Mouse (Mus musculus): ENCODE data around the gene Ubd.
A peak's percentile ranks its signal among the peaks of the same experiment; 100 is the strongest.
"Not testable (repeated sequence)": the region's sequence is repeated elsewhere in the genome, so short reads cannot be mapped to it uniquely, and the experiment has no call there.

The Ubd gene

DNA sequence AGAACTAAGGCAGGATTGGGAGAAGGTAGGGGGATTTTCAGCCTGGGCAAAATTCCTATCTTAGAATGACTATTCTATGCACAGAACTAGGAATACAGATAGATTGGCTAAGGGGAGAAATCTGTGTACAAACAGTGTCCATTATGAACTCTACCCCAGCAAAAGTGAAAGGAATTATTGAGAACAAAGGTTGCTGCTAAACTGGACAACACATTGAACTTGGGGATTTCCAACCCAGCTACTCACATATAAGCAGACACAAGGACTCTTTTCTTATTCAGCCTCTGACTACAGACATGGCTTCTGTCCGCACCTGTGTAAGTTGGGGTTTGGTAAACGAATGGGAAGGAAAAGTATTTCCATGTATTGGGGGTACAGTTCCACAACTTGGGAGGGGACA is at the start of gene Ubd:
Gene Ubd (plus strand): TSS at position 237 of the 400 bp plus-strand sequence.
- no peak for DNase-seq (ENCODE audit: low read depth, low spot score)

DNA sequence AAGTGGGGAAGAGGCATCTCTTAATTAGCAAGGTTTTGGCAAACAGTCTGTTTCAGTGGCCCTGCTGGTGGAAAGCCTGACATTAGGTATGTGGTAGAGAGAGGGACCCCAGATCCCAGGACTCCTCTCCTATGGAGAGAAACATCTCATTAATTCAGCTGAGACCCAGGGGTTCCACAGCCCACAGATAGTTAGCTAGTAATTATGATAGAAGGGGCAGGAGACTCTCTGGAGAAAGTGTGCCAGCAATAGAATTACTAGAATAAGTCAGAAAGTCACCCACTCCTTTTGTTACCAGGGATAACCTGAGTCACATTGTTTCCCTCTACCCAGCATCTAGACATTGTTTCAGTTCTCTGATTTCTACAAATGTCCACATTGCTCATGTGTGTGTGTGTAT is 32.3 kb upstream of the Ubd start, which contains the start of gene Olfr93:
Gene Olfr93 (minus strand): TSS at position 101 of the 400 bp plus-strand sequence.
- DNase-seq (ENCODE audit: low read depth, low spot score): no peak

DNA sequence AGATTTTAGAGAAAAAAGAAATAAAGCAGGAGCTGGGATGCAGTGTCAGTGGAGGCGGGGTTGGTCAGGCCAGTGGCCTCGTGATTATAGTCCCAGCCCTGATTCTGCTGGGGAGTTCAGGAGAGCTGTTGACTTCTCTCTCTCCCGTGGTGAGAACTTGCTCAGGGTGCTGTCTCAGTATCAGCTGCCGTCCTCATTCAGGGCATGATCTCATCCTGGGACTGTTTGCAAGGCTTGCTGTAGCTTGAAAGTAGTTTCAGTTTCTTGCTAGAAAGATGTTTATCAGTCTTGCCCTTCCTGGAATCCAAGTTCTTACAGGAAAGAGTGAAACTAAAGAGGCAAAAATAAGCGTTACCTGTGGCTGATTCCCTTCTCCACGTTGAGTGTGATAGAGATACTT is 8.2 kb upstream of the Ubd start:
- DNase-seq (ENCODE audit: low read depth, low spot score): no peak

DNA sequence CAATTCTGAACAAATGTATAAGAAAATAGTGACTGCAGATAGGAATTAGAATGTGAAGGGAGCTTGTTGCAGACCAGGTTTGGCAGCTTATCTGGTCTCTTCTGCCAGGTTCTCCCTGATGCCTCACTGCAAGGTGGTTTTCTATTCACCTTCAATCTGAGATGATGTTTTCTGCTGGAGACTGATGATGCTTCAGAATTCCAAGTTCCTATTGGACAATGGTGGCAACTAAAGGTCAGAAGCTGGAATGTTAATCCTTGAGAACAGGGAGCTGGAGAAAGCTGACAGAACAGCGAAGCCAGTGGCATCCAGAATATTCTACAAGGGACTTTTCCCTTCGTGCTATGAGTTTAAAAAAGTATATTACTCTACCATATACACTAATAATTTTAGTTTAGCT is 3.0 kb upstream of the Ubd start:
- DNase-seq (ENCODE audit: low read depth, low spot score): no peak

DNA sequence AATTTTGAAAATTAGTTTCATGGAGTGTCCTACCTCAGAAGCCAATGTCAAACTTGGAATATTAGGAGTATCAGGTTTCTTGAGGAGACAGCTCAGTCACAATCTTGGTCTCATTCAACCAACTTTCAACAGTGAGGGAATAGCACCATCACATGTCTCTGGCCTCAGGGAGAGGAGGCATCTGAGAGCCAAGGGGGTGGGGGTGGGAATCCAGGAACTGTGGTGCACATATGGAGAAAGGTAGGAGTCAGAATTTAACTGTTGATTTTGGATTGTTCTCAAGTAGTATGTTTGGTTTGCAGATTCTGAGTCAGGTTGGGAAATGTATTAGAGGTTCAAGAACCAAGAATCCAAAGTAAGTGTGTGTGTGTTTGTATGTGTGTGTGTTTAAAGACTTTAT is 660 bp upstream of the Ubd start:
- DNase-seq (ENCODE audit: low read depth, low spot score): no peak

DNA sequence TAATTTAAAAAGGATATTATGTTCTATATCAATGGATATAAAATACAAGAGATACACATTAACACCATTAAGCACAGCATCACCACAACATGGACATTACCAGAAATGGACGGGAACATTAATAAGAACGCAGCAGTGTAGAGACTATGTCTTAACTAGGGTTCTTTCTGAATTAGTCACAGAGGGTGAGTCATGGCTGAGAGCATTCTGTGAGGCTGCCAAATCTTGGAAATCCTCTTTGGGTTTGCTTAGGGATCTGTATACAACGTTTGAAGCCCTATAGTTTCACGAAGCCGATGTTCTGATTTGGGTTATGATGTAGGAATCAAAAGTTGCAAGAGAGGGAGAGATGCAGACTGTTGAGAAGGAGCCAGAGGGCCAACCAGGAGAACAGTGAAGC is 1.1 kb downstream of the Ubd start:
- no peak for DNase-seq (ENCODE audit: low read depth, low spot score)

DNA sequence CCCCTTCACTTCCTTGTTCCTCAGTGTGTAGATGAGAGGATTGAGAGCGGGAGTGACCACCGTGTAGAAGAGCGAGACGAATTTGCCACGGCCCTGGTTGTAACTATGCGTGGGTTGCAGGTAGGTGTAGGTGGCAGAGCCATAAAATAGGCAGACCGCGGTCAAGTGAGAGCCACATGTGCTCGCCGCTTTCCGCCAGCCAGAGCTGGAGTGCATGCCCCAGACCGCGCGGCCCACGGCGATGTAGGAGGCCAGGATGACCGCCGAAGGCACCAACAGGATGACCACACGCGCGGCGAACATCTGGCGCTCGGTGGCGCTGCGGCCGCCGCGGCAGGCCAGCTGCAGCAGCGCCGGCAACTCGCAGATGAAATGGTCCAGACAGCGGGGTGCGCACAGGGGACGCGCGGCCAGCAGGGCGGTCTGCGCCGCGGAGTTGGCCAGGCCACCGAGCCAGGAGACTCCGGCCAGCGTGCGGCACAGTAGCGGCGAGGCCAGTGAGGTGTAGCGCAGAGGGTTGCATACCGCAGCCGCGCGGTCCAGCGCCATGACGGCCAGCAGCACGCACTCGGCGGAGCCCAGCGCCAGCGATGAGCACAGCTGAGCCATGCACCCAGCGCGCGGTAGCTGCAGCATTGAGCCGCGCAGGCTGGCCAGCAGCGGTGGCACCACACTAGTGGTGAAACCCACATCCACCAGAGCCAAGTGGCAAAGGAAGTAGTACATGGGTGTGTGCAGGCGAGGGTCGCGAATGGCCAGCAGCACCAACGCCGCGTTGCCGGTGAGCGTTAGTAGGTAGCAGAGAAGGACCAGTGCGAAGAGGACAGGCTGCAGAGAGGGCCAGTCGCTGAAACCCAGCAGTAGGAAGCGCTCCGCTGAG is 3.4 kb downstream of the Ubd start:
- no peak for DNase-seq (ENCODE audit: low read depth, low spot score)

DNA sequence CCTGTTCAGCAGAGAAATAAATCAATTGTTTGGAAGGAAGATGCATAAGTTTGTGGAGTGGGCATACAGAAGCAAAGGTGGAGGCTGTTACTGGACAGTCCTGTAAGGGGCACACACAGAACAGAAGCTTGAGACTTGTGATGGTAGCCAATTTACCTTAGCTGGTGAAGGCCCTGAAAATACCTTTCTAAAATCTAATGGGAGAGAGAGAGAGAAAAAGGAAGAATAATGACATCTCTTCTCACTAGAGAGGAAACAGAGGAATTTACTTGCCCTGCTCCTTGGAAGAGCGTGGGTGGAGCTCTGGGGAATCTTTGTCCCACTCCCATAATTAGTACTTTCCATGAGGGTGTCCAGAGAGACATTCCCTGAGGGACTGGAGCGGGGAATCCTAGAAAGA is 7.2 kb downstream of the Ubd start, which contains the start of gene Olfr94:
Gene Olfr94 (minus strand): TSS at position 101 of the 400 bp plus-strand sequence.
- DNase-seq (ENCODE audit: low read depth, low spot score): no peak

DNA sequence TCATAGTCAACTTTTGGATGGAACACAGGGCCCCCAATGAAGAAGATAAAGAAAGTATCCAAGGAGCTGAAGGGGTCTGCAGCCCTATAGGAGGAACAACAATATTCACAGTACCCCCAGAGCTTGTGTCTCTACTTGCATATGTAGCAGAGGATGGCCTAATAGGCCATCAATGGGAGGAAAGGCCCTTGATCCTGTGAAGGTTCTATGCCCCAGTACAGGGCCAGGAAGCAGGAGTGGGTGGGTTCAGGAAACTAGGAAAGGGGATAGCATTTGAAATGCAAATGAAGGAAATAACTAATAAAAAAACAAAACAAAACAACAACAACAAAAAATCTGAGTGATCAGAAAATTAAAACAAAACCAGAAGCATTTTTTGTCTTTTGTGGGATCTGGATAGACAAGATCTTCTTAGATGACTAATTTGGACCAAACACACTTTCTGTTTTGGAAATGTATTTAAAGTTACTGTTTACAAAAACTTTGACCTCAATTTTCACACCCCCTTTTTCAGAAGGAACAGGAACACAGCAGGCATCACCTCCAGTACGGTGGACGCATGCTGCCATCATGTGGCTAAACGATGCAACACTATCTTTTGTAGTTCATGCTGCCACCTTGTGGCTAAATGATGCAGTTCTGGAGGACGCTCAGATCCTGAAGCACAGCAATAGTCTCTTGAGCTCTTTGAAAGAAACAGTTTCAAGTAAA is 9.7 kb downstream of the Ubd start:
- DNase-seq (ENCODE audit: low read depth, low spot score): peak; percentile 17

DNA sequence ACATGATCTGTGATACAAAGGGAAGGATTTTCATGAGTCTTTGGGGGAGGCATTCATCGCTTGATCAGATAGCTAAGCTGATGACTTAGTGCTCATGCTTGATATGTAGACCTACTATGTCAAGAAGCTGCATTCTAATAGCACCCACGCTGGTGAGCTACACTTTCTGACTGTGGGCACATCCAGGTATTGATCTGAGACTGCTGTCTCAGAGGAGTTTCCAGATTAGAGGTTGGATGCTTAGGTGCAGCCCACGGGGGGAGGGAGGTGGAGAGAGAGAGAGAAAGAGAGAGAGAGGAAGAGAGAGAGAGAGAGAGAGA is 10.2 kb downstream of the Ubd start:
- DNase-seq (ENCODE audit: low read depth, low spot score): no peak

DNA sequence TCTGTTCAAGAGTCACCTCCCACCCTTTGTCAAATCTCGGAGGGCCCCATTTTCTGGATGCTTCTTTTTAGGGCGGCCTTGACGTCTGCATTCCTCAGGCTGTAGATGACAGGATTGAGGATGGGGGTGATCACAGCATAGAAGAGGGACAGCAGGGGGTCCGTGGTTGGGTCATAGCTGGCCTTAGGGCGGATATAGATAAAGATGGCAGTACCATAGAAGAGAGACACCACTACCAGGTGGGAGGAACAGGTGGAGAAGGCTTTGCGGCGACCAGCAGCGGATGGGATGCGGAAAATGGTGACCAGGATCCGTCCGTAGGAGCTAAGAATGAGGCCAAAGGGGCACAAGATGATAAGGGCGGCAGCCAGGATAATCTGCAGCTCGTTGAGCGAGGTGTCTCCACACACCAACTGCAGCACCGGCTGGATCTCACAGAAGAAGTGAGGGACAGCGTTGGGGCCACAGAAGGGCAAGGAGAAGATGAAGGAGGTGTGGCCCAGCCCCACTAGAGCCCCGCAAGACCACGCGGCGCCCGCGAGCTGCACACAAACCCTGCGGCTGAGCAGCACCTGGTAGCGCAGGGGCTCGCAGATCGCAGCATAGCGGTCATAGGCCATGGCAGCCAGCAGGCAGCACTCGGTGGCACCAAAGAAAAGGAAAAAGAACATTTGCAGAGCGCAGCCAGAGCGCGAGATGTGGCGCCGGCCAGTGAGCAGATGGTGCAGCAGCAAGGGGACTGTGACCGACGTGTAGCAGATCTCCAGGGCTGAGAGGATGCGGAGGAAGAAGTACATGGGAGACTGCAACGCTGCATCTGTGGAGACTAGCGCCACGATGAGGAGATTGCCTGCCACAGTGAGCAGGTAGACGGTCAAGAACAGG is 17.4 kb downstream of the Ubd start:
- no peak for DNase-seq (ENCODE audit: low read depth, low spot score)

DNA sequence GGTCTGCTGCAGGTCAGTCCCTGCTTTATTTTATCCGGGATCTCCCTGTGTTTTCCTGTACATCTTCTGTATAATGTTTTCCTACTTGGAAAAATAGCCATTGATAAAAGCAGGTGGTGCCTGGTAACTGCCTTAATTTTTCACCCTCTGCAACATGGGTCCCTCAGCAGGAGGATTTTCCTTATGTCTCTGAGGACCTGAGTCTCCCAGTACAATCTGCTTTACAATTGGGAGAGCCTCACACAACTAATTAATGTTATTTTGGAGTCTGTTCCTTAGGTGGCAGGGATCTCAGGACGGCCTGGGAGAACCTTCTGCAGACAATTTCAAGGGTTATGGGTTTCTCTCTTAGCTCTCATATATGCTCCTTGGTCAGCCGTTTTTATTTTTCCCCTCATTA is 19.3 kb downstream of the Ubd start, which contains the start of gene Olfr95:
Gene Olfr95 (minus strand): TSS at position 101 of the 400 bp plus-strand sequence.
- no peak for DNase-seq (ENCODE audit: low read depth, low spot score)

DNA sequence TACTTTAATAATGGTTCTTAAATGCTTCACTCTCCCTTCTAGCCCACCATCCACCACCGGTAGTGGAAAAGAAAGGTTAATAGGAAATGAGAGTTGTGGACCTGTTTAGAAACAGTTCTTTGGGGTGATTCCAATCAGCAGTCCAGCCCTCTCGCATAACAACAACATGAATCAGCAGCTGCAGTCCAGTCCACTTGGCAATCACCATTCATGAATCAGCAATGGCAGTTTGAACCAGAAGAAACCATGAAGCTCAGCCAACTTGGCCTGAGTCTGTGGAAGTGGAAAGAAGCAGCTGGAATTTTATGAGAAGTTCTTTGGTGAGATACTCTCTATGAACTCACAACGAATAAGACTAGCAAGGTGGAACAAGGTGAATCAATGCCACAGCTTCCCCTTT is 24.8 kb downstream of the Ubd start:
- DNase-seq (ENCODE audit: low read depth, low spot score): no peak

DNA sequence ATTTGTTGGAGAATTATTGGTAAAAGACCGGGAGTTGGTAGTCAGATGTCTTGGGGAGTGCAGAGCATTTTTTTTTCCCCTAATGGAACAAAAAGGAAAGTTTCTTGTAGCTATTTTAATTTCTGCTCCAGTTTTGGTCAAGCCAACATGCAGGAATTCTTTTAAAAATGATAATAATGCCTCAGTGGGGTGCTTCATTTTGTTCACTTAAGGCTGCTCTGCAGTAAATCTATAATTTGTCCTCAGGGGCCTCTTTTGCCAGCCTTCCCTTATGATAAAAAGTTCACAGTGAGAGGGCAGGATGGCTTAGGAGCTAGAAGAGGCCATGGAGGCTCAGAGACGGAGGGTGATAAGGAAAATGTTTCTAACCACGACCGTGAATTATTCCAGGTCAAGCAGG is 26.2 kb downstream of the Ubd start, which contains the start of gene Olfr96:
Gene Olfr96 (plus strand): TSS at position 301 of the 400 bp plus-strand sequence.
- DNase-seq (ENCODE audit: low read depth, low spot score): no peak

DNA sequence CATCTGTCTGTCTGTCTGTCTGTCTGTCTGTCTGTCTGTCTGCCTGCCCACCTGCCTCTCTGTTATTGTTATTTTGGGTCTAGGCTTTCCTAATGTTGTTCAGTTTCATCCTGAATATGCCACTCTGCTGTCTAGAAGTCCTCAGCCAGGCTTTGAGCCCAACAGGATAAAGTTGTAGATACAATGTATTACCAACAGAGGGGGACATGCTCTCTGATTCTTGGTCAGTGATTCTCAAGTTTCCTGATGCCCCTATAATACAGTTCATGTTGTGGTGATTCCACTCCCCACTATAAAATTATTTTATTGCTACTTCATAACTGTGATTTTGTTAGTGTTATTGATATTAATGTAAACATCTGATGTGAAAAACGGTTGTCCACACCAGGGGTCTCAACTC is 28.2 kb downstream of the Ubd start:
- no peak for DNase-seq (ENCODE audit: low read depth, low spot score)

DNA sequence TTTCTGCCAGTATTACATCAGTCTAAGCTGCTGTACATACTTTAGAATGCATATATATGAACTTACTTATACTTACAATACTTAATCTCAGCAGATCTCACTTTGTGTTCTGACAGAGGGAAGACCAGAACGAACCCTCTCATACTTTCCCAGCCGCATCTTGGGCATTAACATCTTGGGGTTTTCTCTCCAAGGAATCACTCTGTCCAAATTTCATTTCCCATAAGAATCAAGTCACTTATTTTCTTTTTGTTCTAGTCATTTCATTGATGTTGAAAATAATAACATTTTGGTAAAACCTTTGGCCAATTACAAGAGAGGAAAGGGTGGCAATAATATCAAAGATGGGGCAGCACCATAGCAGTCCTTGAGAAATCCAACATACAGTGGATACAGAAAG is 43.5 kb downstream of the Ubd start, which contains the start of gene Olfr97:
Gene Olfr97 (minus strand): TSS at position 101 of the 400 bp plus-strand sequence.
- DNase-seq (ENCODE audit: low read depth, low spot score): not testable (repeated sequence)

DNA sequence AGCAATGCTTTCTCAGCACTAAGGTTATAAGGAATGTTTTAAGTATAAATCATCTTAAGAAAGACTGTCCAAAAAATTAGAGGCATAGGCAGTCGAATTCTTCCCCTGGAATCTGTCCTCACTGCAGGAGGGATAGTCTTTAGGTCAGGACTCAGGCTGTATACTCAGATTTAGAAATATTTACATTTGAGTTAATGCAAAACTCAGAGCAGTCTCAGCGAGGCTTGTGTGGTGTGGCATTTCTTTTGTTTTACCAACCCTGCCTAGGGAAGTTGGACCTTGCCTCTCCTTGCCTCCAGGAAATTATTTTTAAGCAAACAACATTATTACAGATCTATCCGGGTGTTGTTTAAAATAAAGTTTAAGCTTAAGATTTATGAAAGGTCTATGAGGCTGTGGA is 48.5 kb downstream of the Ubd start:
- DNase-seq (ENCODE audit: low read depth, low spot score): no peak
